Mouse (Mus musculus) thymus, postnatal 0 days (tissue): ENCODE measurements at regions not wholly inside any gene's neighbourhood (a gene's known extent, or its start where the extent isn't known, plus 50 kb on each side); places are given as distances from the start of the nearest gene placed in this dataset.

Source experiments
- DNase-seq: peaks from one replicate; pipeline ENCODE4 v3.0.0-alpha.2; 2015; ENCODE audit warnings: low spot score

DNA sequence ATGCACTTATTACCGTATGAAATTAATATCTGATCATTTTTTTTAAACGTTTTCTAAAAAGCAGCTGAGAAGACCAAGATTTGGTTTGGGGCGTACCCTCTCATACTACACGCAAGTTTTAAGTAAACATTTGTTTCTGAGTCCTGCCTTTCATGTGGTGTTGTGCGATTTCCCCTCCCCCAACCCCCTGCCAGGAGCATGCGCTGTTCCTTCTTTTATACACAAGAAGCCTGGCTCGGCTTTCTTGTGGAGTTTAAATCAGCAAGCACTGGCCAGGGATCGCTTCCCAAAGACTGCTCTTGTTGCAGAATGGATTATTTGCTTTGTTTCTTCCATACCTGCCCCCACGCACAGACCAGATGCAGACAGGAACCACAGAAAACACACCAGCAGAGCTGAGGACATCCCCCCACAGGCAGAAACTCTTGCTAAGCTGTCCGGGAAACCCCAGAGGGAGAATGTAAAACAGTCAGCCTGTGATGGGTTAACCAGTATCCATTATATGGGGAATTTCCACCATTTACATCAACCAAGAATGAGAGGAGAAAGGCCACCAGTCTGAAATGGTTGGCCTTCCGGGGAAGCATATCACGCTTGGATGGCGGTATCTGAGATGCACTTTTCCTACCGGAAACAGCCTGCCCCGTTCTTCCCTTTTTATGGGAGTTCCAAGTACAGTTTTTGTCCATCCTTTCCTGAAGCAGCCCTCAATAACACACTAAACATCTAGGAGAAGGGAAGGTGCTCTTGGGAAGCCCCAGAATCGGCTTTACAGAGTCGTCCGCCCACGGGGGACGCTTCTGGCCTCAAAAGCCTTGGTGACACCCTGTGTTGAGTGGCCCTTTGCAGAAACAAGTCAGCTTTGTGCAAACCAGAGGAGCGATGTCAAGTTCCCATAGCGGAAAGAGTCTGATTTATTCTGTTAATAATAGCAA is 91.3 kb downstream of the Tomm20 start:
- DNase-seq = peak; percentile 73

DNA sequence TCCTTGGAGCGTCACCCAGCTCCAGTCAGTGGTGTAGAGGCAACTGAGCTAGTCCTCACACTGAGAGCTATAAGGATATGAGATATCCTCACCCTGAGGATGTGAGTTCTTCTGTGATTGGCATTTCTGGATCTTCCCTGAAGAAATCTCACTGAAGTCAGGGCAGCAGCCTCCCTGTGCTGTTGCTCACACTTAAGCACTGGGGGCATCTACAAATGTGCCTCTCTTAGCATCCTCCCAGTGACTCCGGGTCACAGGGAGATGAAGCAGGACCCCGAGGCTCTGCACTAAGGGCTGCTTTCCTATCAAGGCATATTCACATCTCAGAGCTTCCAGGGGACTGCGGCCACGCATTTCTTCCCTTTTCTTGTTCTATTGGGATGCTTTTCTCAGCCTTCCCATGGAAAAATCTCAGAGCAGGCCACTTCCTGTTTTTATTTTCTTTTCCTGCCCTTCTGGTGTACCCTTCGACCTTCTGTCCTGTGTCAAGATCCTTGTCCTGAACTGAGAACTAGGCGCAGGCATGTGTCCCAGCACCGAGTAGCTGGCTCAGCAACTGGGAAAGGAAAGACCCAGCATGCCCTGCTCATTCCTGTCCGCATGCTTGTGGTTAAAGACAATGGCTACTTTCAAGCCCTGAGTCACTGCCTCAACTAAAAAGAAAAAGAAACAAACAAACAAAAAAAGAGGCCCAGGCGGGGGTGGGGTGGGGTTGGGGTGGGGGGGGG is 92.8 kb downstream of the Tomm20 start:
- DNase-seq = no peak

DNA sequence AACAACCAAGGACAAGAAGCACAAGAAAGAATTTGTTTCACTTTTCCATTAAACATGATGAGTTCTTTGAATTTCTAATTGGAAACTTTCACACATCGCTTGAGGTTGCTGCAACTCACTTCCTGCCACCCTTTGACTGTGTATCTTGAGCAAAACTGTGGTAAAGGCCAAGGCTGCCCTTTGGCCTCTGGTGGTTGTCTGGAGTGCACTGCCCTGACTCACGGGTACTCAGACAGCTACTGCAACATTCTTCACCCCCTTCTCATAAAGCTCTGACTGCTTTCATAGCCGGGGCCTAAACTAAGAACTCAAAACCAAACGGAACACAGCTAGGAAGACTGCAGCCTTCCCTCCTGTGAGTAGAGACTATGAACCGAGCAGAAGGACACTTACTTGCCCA is 93.5 kb downstream of the Tomm20 start:
- peak; percentile 35 for DNase-seq

DNA sequence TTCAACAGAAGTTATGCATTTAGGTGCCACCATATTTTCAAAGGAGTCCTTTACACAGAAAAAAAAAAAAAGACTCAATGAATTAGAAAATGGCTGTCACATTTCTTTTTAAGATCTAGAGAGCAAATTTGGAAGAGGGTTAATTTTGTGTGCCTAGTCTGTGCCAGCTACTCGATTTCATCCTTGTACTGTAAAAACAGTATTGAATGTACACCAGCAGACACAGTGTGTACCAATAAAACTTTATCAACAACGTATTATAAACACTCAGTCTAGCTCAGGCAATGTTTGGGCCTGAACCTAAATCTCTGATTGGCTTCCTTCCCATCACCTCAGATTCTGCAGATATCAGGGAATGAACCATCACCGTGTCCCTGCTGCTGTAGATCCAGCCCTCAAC is 93.9 kb downstream of the Tomm20 start:
- no peak for DNase-seq

DNA sequence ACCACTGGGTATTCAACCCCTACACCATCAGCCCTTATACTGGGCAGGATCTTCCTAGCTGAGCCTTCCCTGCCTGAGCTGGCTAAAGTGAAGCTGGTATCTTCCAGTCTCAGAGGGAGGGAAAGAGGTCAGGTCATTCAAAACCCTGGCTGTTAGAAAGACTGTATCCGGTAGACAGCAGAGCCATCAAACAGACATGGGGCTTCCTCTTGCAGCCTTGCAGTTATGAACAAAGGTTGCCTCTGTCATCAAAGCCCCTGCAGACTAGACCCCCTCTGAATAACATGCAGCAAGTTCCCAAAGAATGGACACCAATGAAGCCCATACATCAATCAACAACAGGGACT is 95.5 kb downstream of the Tomm20 start:
- DNase-seq = peak; percentile 56

DNA sequence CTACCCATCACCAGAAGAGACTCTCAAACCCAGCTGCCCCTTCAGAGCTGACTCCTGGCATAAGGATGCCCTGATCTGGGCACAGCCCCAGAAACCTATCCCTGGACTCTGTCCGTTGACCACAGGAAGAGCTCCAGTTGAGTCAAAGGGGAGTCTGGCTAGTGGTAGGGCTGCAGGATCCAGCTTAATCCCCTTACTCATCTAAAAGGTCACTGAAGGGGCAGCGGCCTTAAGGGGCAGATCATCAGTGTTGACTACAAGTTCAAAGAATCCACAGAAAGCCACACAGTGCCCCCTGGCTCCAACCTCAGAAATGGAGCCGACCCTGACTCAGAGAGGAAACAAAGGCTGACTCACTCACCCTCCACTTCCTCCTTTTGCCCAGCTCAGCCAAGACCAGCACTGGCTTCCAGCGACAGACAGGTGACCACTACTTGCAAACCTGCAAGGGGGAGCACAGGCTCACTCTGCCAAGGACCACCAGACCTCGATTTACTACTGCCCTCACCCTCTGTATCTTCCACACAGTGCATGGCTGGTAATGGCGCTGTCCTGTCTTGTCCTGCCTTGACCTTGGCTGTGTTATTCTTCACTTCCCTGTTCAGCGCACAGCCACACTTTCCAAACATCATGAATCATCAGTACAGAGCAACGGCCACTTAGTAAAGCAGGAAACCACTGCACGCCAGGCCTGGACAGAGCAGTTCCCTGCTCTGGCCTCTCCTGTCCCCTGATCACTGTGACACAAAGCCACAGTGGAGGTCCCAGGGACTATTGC is 96.0 kb downstream of the Tomm20 start:
- peak; percentile 41 for DNase-seq

DNA sequence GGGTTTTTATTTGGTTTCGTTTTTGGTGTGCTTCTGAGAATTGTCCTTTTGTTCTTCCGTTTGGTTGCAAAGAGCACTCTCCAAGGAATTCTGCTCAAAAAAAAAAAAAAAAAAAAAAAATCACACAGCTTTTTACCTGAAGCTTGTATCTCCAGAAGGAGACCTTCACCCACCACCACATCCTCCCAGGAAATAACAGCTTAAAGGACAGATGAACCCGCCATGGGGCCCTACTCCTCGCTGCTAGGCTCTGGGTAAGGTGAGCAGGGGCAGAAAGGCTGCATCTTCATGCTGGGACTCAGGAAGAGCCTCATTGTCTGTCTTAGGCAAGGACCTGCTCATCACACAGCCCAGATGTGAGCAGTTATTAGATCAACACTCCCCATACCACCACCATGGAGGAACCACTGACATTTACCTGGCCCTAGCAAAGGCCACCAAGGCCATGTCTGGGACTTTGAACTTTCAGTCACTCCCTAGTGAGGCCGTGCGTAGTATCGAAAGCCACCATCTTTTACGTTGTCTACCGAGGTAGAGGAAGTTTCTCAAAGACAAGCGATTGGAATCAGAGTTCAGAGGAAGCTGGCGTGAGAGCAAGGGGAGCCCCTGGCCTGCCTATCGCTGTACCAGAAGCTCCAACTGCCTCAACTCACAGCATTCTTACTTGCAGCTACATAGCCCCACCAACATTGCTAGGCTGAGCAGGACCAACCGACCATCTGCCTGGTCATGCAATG is 97.1 kb downstream of the Tomm20 start:
- peak; percentile 65 for DNase-seq

DNA sequence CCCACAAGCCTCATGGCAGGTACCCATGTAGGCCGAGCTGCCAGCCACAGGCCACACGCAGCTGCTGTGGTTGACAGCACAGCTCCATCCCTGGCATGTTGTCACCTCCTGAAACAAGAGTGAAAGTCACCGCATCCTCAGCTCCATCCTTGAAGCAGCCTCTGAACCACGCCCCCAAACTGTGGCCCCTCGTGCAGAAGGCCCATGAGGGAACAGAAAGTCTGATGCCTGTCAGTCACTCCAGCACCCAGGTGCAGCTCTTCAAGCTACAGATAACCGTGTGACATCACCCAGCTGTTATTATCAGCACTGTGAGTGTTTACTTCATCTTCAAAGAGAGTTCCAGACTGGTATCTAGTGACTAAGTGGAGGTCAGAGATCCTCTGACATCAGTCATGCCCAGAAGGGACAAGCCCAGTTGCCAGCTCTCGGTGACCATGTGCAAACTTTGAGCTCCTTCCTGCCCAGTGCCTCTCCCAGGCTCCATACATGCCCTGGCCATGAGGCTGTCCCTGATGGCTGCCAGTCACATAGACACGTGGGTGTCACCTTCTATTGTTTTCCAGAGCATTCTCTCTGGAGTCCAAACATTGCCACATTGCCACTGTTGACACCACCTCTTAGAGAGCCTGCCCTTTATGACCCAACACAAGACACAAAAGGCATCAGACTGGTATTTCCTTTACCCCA is 97.8 kb downstream of the Tomm20 start:
- DNase-seq = peak; percentile 99

DNA sequence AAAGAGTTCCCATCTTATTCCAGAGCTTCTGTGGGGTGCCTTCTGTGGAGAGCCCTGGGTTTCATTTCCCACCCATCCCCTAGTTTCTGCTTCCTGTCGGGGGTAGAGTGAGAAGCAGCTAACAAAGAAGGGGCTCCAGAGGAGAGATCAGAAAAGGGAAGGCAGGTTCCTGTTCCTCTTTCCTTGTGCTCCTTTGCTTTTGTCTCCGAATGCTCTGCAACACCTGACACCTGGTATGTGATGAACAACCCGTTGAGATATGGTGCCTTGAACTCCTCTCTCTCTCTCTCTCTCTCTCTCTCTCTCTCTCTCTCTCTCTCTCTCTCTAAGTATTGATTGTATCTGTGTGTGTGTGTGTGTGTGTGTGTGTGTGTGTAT is 99.5 kb downstream of the Tomm20 start:
- peak; percentile 68 for DNase-seq

DNA sequence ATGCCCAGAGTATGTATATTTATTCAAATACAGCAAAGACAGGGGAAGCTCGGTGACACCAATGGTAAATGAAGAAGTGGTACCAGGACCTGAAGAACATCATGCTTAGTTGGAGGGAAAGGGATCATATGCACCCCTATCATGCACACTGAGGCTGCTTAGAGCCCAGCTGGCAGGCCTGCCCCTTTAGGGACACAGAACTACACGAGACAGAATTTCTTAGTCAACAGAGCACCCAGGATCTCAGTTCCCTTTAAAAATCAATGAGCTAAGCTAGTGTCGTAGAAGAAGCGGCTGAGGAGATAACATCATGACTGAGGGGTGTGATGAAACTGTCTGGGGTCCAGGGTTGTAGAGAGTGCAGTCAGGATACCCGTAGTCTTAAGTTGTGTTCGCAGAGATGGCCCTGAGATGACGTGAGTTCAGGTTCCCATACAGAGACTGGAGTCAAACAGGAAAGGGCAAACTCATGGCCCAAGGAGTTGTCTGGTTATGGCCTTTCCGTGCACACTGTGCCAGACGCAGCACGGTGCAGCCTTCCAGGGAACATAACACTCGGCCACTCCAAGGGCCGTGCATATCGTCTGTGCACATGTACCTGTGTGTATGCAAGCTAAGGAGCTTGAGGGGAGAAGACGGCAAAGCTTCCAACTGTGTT is 100.0 kb downstream of the Tomm20 start:
- no peak for DNase-seq

DNA sequence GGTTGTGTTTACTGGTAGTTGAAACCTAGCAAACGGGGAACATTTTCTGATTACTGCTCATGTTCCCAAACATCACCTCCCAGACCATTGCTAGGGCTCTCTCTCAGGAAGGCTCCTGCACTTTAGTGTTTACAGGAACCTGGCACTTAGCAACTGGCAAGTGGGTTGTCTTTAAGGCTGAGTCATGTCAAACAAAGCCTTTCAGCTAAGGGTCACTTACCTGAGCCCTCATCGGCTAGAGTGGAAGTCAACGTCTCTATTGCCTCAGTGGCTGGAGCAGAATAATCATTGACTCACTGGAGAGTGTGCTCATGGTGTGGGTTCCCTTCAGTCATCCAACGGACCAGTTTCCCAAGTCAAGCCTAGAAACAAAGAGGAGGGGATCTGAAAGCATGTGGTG is 101.0 kb downstream of the Tomm20 start:
- no peak for DNase-seq

DNA sequence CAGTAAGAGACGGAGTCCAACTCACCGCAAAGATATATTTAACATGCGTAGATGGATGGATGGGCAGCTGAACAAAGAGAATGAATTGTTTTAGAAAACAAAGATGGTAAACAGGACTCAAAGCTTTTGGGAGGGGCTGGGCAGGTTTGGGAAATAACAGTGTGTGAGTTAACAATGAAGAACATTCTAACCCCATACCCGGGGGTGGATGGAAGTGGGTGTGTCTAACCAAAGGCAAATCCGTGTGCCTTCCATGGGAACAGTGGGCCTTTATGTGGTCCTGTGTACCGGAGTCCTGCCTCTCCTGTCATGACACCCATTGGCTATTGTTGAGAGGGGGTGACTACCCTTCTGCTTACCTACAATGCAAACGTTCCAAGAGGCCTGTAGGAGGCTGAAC is 104.5 kb downstream of the Tomm20 start:
- DNase-seq = no peak

DNA sequence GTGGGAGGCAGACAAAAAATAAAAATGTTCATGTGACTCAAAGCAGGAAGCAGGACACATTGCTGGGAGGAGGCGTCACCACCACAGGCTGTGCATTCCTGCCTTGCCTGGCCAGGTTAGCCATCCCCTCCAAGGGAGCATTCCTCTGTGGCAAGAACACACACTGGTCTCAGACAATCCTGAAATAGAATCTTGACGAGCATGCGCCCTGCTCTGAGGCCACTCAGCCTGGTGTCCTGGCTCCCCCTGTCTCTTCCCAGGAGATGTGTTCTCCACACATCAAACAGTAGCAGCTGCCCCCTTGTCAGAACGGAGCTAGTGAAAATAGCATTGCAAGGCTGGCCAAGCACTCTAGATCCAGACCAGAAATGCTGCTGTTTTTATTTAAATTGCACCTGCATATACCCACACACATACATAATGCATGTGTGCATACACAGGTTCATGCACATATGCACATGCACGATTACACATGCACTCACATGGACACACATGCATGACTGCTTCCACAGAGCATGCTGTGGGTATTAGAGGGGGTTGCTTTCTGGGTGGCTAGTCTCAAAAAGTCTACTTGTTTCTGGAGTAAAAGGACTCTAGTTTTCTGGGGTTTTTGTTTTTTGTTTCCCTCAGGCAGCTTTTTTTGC is 105.8 kb downstream of the Tomm20 start:
- DNase-seq = no peak

DNA sequence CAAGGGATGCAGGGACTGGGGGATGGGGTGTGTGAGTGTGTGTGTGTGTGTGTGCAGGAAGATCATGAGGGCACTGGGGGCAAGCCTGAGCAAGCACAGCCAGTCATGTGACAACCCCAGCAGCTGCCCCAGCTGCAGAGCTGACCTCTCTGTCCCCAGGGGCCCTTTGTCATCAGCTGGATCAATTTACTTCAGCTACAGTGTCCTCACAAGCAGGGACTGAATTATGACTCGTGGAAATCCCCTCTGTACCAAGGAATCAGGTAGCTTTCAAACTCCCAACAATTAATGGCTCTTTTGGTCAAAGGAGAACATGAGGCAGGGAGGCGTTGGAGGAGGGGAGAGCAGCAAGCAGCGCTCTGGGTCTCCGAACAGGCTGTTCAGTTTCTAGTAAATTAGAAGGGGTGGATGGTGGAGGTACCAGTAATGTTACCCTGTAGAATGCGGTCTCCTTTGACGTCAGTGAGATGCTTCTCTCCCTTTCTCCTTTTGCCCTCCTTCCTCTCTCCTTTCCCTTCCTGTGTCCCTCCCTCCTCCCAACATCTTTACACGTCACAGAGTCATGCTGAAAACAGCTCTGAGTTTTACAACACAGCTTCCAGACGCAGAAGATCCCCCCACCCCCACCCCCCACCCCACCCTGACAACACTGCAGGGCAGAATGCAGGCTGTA is 106.5 kb downstream of the Tomm20 start:
- no peak for DNase-seq

DNA sequence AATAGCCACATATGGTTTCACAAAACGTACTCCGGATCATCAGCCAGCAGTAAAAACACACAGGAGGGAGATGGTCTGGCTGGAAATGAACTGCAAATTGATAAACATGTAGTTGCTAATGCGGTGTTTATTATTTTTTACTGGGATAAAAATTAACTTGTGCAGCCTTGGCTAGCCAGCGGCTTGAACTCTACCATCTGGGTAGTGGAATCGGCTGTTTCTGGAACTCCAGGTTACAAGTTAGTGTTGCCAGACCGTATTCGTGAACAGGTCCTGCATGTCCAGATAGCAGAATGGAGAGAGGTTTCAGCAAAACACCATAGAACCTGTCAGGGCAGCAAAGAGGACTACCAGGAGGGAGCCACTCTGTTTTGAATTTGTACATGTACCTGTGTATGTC is 107.4 kb downstream of the Tomm20 start:
- no peak for DNase-seq

DNA sequence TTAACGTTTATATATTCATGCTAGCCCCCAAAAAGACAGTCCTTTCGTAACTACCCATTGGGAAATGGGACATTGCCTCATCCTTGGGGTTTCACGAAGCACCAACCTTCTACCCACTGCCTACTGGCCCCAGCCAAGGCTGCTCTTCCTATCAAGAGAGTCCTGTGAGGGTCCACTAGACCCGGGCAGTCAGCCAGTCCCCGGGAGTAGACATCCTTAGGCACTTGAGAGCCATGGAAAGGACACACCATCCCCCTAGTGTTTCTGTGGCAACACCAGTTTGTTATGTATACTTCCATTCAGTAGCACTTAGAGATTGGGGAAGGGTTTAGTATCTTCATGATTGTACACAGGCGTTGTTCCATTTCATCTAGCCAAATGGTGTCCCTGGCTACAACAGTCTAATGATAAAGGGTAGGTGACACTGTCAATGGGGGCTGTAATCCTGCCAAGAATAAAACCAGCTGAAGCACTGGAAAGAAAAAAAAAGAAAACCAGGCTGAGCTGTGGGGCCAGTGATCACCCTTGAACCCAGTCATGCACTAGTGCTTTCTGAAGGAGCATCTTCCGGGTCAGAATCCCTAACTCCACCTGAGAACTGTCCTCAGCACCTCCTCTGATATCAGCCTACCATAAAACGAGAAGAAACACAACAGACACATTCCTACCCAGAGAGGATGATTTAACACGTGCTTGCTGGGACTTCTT is 108.2 kb downstream of the Tomm20 start:
- no peak for DNase-seq

DNA sequence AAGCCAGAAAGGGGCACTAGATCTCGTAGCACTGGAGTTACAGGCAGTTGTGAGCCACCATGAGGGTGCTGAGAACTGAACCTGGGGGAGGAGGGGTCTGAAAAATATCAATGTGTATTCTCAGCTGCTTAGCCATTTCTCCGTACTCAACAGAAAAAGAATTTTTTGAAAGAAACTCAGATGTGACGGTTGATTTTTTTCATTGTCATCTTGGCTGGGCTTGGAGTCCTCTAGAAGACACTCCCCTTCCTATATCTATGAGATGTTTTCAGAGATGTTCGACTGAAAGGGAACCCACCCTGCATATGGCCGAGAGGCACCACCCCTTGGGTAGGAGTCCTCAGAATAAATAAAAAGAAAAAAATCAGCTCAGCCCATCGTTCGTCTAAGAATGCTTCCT is 110.1 kb downstream of the Tomm20 start:
- DNase-seq = no peak
